Mouse (Mus musculus): ENCODE results near the gene Pde8b. TPM values are rescaled to one million over a fixed set of nuclear protein-coding genes. Genes with fewer than 3 reads are reported as not detected.

Gene Pde8b
- polyA plus RNA-seq, 1 experiment = 1.2 TPM

DNA sequence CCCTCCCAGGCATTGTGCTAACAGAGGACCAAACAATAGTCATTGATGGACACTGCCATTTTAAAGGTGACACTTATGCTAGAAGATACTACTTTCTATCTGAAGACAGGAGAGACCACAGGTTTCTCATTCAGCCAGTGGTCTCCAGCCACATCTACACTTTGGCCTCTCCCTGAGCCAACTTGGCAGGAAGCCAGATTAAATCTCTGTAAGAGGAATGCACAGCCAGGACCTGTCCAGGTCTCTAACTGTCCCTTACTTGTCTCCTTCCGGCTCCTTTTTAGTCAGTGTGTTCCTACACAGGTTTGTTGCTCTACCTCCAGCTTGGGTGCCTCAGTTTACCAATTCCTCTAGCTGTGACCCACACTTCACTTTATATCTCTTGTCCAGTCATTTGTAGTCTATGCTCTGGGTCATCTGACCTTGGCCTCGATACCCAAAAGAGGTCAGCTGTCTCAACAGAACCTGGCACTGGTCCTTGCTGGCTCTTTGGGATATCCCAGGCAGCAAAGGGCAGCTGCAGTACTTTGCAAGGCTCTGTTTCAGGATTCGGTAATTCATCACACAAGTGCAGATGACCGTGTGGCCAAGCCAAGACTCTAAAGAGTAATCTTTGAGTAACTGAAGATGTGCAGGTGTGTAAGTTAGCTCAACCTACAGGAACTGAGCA is 124.5 kb downstream of the Pde8b start:
- no peaks in the 10 kb centered on the region for H3K4me1 ChIP-seq (ENCODE audit: control insufficient read depth, insufficient read depth, low read length)
- no peaks in the 10 kb centered on the region for H3K36me3 ChIP-seq (ENCODE audit: control insufficient read depth, insufficient read depth, low read length, poor library complexity, severe bottlenecking)
- no peaks in the 10 kb centered on the region for H3K9me3 ChIP-seq (replicated peaks; ENCODE audit: control insufficient read depth, insufficient read depth, low read length, poor library complexity, severe bottlenecking)
- TF ChIP-seq EP300 (IDR thresholded peaks at IDR 0.05; ENCODE audit: insufficient read depth, low read depth, low read length) (no peak), CTCF (IDR thresholded peaks at IDR 0.05; ENCODE audit: low read depth, low read length) (no peak), POLR2A (IDR thresholded peaks at IDR 0.05; ENCODE audit: insufficient read depth, low read length) (no peak)
- H3K4me3 ChIP-seq (ENCODE audit: low read depth, low read length) = no peak overlapping the region
- no peaks in the 10 kb centered on the region for H3K27me3 ChIP-seq (ENCODE audit: control insufficient read depth, insufficient read depth, low read length, poor library complexity, severe bottlenecking)
- H3K9ac ChIP-seq (ENCODE audit: low read depth, poor library complexity, severe bottlenecking) = no peak overlapping the region
- no peak overlapping the region for H3K27ac ChIP-seq (ENCODE audit: insufficient read depth, low read length)

GRCm38 (mm10) chr13:95120570-95120969 is 129.6 kb downstream of the Pde8b start:
- Histone ChIP-seq H3K9me3 (replicated peaks; ENCODE audit: control insufficient read depth, insufficient read depth, low read length, poor library complexity, severe bottlenecking) (no peaks in the 10 kb centered on the region), H3K9ac (ENCODE audit: low read depth, poor library complexity, severe bottlenecking) (no peak overlapping the region), H3K4me1 (ENCODE audit: control insufficient read depth, insufficient read depth, low read length) (no peaks in the 10 kb centered on the region), H3K36me3 (ENCODE audit: control insufficient read depth, insufficient read depth, low read length, poor library complexity, severe bottlenecking) (no peaks in the 10 kb centered on the region), H3K27me3 (ENCODE audit: control insufficient read depth, insufficient read depth, low read length, poor library complexity, severe bottlenecking) (no peaks in the 10 kb centered on the region), H3K27ac (ENCODE audit: insufficient read depth, low read length) (no peak overlapping the region), H3K4me3 (ENCODE audit: low read depth, low read length) (no peak overlapping the region)
- TF ChIP-seq EP300 (IDR thresholded peaks at IDR 0.05; ENCODE audit: insufficient read depth, low read depth, low read length) = no peak
- no peak for TF ChIP-seq CTCF (IDR thresholded peaks at IDR 0.05; ENCODE audit: low read depth, low read length)
- TF ChIP-seq POLR2A (IDR thresholded peaks at IDR 0.05; ENCODE audit: insufficient read depth, low read length) = no peak

GRCm38 (mm10) chr13:95113763-95114162 is 136.4 kb downstream of the Pde8b start:
- Histone ChIP-seq H3K27ac (ENCODE audit: insufficient read depth, low read length) (no peak overlapping the region), H3K4me3 (ENCODE audit: low read depth, low read length) (no peak overlapping the region), H3K9ac (ENCODE audit: low read depth, poor library complexity, severe bottlenecking) (no peak overlapping the region), H3K4me1 (ENCODE audit: control insufficient read depth, insufficient read depth, low read length) (no peaks in the 10 kb centered on the region), H3K9me3 (replicated peaks; ENCODE audit: control insufficient read depth, insufficient read depth, low read length, poor library complexity, severe bottlenecking) (no peaks in the 10 kb centered on the region), H3K27me3 (ENCODE audit: control insufficient read depth, insufficient read depth, low read length, poor library complexity, severe bottlenecking) (no peaks in the 10 kb centered on the region), H3K36me3 (ENCODE audit: control insufficient read depth, insufficient read depth, low read length, poor library complexity, severe bottlenecking) (no peaks in the 10 kb centered on the region)
- TF ChIP-seq EP300 (IDR thresholded peaks at IDR 0.05; ENCODE audit: insufficient read depth, low read depth, low read length) (no peak), CTCF (IDR thresholded peaks at IDR 0.05; ENCODE audit: low read depth, low read length) (no peak), POLR2A (IDR thresholded peaks at IDR 0.05; ENCODE audit: insufficient read depth, low read length) (no peak)

DNA sequence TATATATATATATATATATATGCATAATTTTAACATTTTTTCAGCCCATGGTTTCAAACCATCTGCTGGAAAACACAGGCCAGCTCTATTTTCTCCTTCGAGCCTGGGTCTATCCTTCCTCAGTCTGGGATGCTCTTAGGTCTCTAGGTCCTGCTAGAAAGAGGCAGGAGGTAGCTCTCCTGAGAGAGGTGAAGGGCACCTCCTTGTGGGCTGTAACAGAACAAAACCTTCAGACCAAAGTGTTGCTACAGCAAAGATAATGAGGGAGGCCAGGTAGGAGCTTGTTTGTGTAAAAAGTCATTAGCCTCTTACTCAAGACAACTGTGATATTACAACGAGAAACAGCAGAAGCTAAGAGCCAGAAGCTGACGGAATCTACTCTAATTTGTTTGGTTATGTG is 140.6 kb downstream of the Pde8b start:
- H3K4me1 ChIP-seq (ENCODE audit: control insufficient read depth, insufficient read depth, low read length) = no peaks in the 10 kb centered on the region
- H3K27me3 ChIP-seq (ENCODE audit: control insufficient read depth, insufficient read depth, low read length, poor library complexity, severe bottlenecking) = no peaks in the 10 kb centered on the region
- H3K9me3 ChIP-seq (replicated peaks; ENCODE audit: control insufficient read depth, insufficient read depth, low read length, poor library complexity, severe bottlenecking) = no peaks in the 10 kb centered on the region
- H3K36me3 ChIP-seq (ENCODE audit: control insufficient read depth, insufficient read depth, low read length, poor library complexity, severe bottlenecking) = no peaks in the 10 kb centered on the region
- H3K9ac ChIP-seq (ENCODE audit: low read depth, poor library complexity, severe bottlenecking) = no peak overlapping the region
- H3K4me3 ChIP-seq (ENCODE audit: low read depth, low read length) = no peak overlapping the region
- no peak for TF ChIP-seq CTCF (IDR thresholded peaks at IDR 0.05; ENCODE audit: low read depth, low read length)
- TF ChIP-seq EP300 (IDR thresholded peaks at IDR 0.05; ENCODE audit: insufficient read depth, low read depth, low read length) = no peak
- no peak for TF ChIP-seq POLR2A (IDR thresholded peaks at IDR 0.05; ENCODE audit: insufficient read depth, low read length)
- H3K27ac ChIP-seq (ENCODE audit: insufficient read depth, low read length) = no peak overlapping the region

GRCm38 (mm10) chr13:95108035-95108434 is 142.1 kb downstream of the Pde8b start:
- H3K9me3 ChIP-seq (replicated peaks; ENCODE audit: control insufficient read depth, insufficient read depth, low read length, poor library complexity, severe bottlenecking) = no peaks in the 10 kb centered on the region
- H3K27ac ChIP-seq (ENCODE audit: insufficient read depth, low read length) = no peak overlapping the region
- no peaks in the 10 kb centered on the region for H3K4me1 ChIP-seq (ENCODE audit: control insufficient read depth, insufficient read depth, low read length)
- no peaks in the 10 kb centered on the region for H3K36me3 ChIP-seq (ENCODE audit: control insufficient read depth, insufficient read depth, low read length, poor library complexity, severe bottlenecking)
- H3K27me3 ChIP-seq (ENCODE audit: control insufficient read depth, insufficient read depth, low read length, poor library complexity, severe bottlenecking) = no peaks in the 10 kb centered on the region
- TF ChIP-seq EP300 (IDR thresholded peaks at IDR 0.05; ENCODE audit: insufficient read depth, low read depth, low read length) (no peak), POLR2A (IDR thresholded peaks at IDR 0.05; ENCODE audit: insufficient read depth, low read length) (no peak)
- H3K4me3 ChIP-seq (ENCODE audit: low read depth, low read length) = no peak overlapping the region
- no peak overlapping the region for H3K9ac ChIP-seq (ENCODE audit: low read depth, poor library complexity, severe bottlenecking)

- Histone ChIP-seq H3K4me3 (ENCODE audit: low read depth, low read length) (no peak overlapping the region), H3K9me3 (replicated peaks; ENCODE audit: control insufficient read depth, insufficient read depth, low read length, poor library complexity, severe bottlenecking) (no peaks in the 10 kb centered on the region), H3K4me1 (ENCODE audit: control insufficient read depth, insufficient read depth, low read length) (no peaks in the 10 kb centered on the region), H3K27ac (ENCODE audit: insufficient read depth, low read length) (no peak overlapping the region), H3K36me3 (ENCODE audit: control insufficient read depth, insufficient read depth, low read length, poor library complexity, severe bottlenecking) (no peaks in the 10 kb centered on the region), H3K9ac (ENCODE audit: low read depth, poor library complexity, severe bottlenecking) (no peak overlapping the region), H3K27me3 (ENCODE audit: control insufficient read depth, insufficient read depth, low read length, poor library complexity, severe bottlenecking) (no peaks in the 10 kb centered on the region)
- TF ChIP-seq POLR2A (IDR thresholded peaks at IDR 0.05; ENCODE audit: insufficient read depth, low read length) (no peak), CTCF (IDR thresholded peaks at IDR 0.05; ENCODE audit: low read depth, low read length) (no peak), EP300 (IDR thresholded peaks at IDR 0.05; ENCODE audit: insufficient read depth, low read depth, low read length) (no peak)
These were observed 145.3 kb downstream of the Pde8b start for GRCm38 (mm10) chr13:95104865-95105264.

Measured in ES-Bruce4 (cell line).